Mouse (Mus musculus): ENCODE data around the gene Csnk2b. TPM values are rescaled to one million over a fixed set of nuclear protein-coding genes. Genes with fewer than 3 reads are reported as not detected.
A peak's percentile ranks its signal among the peaks of the same experiment; 100 is the strongest.

The Csnk2b gene
- total RNA-seq, 2 experiments from 2014 or later = 179 to 181 TPM

DNA sequence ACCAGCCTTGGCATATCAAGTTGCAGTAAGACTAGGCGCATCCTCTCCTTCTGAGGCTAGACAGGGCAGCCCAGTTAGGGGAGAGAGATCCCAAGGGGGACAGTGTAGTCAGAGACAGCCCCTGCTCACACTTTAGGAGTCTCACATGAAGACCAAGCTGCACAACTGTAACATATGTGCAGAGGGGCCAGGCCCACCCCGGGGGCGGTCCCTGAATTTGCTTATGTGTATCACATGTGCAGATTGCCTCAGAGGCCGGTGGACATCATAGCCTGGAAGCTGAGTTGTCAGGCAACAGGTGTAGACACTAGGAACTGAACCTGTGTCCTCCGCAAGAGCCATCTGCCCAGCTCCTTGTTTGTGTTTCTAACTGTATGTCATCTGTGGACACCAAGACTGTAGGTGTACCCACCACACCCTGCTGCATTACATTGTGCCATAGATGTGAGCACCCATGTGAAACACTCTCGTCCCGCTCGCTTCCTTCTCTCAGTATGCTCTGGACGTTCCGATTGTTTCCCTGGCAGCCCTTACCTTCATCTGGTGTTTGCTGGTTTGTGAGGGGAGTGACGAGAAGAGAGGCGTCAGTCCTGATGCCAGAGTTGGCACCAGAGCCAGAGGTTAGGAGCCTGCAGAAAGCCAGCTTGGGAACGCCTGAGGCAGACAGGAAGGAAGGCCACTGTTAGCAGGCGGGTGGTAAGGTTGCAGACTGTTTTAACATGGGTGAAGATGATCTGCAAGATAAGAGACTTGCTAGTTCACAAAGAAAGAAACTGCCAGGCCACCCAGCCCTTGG lies 29.3 kb downstream of the Csnk2b start:
- DNase-seq (ENCODE audit: extremely low spot score in 1 of 2, low spot score in 1 of 2) = no peak

DNA sequence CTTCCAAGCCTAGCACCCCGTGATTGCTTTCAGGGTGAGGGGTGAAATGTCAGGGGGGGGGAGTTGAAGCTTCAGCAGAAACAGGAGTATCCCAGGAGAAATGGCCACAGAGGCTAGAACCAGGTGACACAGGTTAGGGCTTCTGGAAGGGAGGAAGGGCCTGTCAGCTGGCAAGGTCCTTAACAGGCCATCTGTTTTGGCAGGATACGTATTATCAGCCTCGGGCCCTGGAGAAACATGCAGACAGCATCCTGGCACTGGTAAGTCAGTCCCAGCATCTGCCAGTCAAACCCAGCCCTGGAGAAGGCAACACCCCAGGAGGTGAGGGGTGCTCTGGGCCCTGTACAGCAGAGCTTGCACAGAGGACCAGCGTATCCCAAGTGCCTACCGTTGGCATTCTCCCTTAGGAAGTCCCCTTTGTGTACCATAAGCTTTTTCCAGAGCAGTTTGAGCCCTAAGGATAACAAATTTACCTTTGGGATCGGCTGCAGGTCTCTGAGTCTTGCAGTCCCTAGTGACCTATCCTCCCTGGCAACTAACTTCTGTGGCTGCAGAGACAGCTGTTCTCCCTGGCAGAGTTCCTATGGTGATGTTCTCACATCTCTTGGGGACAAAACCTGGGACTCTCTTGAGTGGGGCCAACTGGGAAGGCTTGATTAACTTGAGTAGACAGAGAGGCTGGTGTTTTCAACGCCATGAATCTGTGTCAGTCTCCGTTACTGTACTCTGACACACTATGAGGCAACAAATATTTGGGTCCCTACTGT lies 31.5 kb downstream of the Csnk2b start:
- DNase-seq (ENCODE audit: extremely low spot score in 1 of 2, low spot score in 1 of 2) = no peak

DNA sequence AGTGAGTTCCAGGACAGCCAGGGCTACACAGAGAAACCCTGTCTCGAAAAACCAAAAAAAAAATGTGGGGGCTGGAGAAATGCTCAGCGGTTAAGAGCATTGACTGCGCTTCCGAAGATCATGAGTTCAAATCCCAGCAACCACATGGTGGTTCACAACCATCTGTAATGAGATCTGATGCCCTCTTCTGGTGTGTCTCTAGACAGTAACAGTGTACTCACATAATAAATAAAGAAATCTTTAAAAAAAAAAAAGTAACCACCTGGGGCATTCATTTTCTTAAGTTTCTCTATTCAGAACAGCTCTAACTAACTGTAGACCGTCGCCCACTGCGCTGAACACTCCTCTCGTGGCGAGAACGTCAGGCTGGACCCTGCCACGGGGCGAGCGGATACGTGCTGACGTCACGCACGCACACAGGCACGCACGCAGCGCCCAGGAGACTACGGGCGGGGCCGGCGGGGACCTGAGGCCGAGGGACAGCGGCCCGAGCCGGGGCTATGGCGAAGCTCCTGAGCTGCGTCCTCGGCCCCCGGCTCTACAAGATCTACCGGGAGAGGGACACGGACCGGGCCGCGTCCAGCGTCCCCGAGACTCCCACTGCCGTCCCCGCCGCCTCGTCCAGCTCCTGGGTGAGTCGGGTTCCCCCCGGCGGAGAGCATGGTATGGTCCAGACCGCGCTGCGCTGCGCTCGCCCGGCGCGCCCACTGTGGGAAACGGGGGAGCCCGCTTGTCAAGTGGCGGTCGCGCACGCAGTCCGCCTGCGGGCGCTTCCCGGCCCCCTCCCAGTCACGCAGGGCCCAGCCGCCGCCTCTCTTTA lies 32.8 kb downstream of the Csnk2b start, which contains the start of gene Abhd16a:
Abhd16a (plus strand) TSS at position 439 of the 820 bp plus-strand sequence.
- peak; percentile 86 to 94 for DNase-seq (ENCODE audit: extremely low spot score in 1 of 2, low spot score in 1 of 2)

DNA sequence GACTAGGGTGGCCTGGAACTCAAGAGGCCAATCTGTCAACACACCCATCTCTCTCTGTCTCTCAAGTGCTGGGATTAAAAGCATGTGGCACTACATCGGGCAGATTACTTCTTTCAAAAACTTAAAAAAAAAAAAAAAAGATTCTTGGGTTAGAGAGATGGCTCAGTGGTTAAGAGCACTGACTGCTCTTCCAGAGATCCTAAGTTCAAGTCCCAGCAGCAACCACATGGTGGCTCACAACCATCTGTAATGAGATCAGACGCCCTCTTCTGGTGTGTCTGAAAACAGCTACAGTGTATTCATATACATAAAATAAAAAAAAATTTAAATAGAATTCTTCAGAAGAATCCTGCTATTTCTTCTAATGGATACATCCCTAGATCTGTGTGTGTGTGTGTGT lies 33.7 kb downstream of the Csnk2b start:
- no peak for DNase-seq (ENCODE audit: extremely low spot score in 1 of 2, low spot score in 1 of 2)

DNA sequence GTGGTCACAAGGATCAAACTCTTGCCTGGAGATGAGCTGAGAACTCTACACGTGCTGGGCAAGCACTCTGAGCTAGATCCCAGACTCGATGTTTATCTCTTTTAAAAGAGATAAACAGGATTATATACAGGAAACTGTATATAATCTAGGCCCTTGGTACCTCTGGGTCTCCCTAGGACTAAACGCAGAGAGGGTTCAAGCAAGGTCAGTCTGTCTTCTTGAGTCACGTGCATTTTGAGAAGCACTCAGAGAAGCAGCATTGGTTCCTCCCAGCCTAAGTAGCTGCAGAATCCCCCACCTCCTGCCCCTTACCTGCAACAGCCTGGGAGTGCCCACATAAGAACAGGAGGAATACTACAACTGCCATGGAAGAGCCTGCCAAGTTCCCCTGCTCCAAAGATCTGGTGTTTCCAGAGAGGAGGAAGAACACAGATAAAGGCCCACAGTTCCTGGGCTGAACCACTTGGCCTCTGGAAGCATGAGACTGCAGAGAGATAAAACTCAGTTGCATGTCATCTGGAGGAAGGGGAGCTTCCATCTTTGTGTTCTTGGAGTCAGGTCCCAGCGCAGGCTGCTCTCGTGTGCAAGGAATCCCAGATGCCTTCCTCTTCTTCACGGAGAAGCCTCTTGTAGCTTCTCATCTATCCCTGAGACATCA lies 36.5 kb downstream of the Csnk2b start, which contains the start of gene Ly6g6f:
Ly6g6f (minus strand) TSS at position 403 of the 658 bp plus-strand sequence.
- DNase-seq (ENCODE audit: extremely low spot score in 1 of 2, low spot score in 1 of 2) = no peak

DNA sequence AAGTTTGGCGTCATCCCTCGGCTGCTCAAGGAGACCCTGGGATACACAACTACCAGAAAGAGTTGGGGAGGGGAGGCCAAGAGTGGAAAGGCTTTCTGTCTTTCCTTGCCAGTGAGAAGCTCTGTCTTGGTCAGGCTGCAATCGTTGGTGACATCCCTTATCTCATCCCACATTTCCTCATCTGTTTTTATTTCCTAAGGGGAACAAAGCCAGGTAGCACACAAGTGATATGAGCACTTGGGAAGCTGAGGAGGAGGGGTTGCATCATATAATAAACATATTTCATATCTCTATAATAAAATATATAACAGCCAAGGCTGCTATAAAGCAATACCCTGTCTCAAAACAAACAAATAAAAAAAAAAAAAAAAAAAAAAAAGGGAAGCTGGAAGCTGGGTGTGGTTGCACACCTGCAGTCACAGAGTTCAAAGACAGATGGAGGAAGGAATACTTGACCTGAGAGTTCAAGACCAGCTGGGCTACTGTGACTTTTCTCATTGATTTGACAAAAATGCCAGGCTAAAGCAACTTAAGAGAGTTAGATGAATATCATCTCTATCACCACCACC lies 37.8 kb downstream of the Csnk2b start:
- DNase-seq (ENCODE audit: extremely low spot score in 1 of 2, low spot score in 1 of 2) = no peak

DNA sequence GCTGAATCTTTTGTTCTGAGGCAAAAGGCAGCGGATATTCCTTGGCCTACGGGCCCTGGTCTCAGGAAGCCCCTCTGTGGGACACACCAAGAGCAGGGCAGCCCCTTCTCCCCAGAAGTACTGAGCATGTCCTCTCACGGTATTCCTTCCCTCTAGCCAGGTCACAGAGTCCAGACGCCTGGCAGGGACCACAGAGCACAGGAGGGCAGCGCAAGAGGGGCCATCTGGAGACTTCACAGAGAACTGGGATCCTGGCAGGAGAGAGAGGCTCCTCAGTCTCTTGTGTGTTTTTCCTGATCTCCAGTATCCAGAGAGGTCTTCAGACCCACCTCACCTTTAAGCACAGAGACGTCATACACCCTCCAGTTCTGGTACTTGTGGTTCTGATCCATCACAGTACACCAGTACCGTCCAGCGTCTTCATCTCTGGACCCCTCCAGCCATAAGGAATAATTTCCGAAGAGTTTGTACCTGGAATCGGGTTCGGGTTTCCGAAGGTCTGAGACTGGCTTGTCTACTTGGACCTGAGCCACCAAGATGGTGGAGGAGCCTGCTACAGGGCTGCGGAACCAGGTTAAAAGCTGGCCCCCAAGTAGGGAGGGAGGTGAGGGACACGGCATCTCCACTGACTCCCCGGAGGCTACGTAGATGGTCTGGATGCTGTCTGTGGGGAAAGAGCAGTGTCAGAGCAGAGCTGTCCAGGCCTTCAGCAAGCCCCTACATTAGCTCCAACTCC lies 38.8 kb downstream of the Csnk2b start:
- DNase-seq (ENCODE audit: extremely low spot score in 1 of 2, low spot score in 1 of 2) = no peak

DNA sequence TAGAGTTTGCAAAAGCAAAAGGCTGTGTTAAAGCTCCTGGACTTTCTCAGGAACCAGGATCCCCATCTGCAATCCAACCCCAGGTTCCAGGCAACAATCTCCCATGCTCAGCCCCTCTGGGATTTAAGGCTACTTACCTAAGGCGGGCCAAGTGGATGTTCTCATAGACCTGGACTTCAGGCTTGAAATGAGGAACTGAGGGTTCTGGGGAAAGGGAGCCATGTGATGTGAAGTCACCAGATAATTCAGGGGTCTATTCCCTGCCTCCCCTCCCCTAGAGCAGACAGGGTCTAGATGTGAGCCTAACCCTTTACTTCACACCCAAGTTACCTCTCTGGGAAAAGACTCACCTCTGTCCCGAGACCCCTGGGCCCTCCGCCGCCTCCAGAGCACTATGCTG lies 41.1 kb downstream of the Csnk2b start:
- DNase-seq (ENCODE audit: extremely low spot score in 1 of 2, low spot score in 1 of 2) = no peak

DNA sequence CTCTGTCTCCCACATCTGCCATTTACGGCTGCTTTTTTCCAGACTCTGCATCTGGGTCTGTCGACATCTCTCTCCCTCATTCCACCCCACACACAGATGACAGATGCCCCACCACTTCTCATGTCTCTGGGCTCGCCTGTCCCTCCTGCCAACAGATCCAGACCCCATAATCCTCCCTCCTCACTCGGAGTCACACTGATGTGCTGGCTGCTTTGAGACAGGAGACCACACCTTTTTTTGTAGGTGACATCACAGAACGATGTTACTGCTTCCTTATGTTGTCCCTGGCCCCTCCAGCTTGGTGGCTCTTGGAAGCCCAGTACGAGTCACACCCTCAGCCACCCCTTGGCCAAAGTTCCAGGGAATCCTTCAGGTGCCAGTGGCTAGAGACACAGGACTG lies 41.6 kb downstream of the Csnk2b start:
- no peak for DNase-seq (ENCODE audit: extremely low spot score in 1 of 2, low spot score in 1 of 2)

DNA sequence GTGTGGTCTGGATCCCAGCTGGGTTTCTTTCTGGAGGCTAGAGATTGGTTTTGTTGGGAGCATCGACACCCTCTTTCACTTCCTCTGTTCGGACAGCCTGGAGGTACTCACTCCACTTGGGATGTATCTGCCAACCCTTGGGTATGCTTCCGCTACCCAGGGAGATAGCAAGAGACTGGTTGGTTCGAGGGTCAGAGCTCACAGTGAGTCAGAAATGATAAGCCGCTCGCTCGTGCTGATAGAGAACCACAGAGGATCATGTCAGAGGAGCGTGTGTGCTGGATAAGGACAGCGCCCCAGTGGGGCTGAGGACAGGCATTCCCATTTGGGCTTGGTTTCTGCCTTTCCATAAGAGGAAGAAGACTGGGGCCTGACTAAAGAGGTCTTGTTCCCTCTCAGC lies 42.1 kb downstream of the Csnk2b start:
- DNase-seq (ENCODE audit: extremely low spot score in 1 of 2, low spot score in 1 of 2) = no peak

DNA sequence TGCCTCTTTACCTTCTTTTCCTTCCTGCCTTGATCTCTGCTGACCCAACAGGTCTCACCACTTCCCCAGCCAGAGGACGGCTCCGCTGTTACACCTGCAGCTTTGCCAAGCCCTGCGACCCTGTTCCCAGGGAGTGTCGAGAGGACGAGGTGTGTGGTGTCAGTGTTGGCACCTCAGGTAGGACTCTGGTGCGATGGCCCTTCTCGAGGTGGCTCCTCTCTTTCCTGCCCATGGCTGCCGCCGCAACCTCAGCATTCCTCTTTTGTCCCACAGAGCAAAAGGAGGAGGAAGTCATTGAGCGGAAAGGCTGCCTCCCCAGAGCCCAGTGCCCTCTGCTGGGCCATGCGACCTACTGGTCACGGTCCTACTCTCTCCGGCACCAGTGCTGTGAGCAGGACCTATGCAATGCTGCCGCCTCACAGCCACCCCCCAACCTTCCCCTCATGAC lies 44.0 kb downstream of the Csnk2b start, which contains the start of gene Ly6g6d:
Ly6g6d (minus strand) TSS at position 280 of the 448 bp plus-strand sequence.
- no peak for DNase-seq (ENCODE audit: extremely low spot score in 1 of 2, low spot score in 1 of 2)

DNA sequence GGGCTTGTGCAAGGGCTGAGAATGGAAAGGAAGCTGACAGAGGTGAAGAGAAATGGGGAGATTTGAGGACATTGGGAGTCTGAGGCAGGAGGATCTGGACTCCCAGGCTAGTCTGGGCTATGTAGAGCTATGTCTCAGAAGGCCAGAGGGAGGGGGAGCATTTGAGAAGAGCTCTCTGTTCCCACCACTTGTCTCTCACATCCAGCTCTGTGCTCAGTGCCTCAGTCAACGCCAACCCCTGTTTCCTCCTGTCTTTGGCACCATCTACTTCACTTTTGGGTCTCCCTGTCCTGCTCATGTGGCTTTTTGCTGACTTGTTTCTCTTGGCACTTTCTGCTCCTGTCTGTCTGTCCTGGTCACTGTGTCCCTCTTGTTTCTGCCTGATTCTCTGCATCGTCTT lies 44.6 kb downstream of the Csnk2b start:
- no peak for DNase-seq (ENCODE audit: extremely low spot score in 1 of 2, low spot score in 1 of 2)

DNA sequence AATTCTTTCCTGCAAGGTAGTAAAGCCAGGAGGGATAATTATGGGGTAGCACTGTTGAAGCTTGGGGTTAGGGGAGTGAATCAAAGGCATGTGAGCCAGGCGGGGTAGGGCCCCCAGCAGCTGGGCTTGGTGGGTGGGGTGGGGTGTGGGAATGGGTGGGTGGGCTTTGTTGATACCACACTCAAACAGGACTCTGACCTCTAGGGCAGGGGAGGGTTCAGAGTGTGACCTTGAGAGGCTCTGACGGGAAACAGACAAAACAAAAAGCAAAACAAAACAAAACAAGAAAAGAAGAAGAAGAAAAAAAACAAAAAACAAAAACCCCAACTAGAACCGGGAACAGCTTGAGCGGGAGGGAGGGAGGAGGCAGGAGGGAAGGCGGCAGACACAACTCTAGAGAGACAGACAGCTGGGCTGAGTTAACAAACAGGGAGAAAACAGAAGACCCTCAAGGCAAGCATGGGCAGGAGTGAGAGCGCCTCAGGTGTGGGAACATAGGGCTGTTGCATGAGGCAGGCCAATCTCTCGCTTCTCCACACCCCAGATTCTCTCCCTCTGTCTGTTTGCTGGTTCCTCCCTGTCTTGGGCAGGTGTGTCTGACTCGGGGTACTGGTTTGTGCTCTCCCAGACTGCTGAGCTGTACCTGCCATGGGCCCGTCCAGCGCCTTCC lies 45.2 kb downstream of the Csnk2b start, which contains the start of gene Ly6g6e:
Ly6g6e (plus strand) TSS at position 396 of the 670 bp plus-strand sequence.
- no peak for DNase-seq (ENCODE audit: extremely low spot score in 1 of 2, low spot score in 1 of 2)

DNA sequence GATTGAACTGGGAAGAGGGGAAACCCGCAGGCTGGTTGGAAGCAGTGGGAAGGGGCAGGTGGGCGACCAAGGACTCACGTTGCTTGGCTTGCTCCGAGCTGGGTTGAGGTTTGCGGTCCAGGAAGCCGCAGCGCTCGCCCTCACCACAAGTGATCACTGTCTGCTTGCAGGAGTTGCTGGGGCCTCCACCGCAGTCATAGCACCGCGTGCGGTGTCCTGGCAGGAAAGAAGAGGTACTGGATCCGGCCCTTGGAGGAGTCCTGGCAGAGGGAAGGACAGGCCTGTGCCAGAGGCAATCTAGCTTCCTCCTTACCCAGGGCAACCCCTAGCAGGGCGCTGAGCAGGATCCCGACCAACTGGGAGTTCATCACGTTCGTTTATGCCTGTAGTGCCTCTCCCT lies 47.8 kb downstream of the Csnk2b start:
- DNase-seq (ENCODE audit: extremely low spot score in 1 of 2, low spot score in 1 of 2) = no peak

DNA sequence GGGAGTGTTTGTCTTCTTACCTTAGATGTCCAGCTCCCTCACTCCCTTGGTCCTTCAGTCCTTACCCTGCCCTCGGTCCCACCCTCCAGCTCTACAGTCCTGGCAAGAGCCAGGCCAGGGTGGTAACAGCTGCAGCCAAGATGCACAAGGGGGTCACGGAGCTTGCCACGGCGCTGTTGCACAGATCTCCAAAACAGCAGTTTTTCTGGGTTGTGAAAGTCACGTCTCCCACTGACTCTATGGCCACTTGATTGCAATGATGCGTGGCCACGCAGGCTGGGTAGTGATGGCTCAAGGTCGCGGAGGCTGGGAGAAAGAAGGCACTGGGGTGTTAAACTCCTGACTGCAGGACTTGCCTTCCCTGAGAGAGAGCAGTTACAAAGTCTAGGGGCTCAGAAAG lies 50.4 kb downstream of the Csnk2b start:
- no peak for DNase-seq (ENCODE audit: extremely low spot score in 1 of 2, low spot score in 1 of 2)

DNA sequence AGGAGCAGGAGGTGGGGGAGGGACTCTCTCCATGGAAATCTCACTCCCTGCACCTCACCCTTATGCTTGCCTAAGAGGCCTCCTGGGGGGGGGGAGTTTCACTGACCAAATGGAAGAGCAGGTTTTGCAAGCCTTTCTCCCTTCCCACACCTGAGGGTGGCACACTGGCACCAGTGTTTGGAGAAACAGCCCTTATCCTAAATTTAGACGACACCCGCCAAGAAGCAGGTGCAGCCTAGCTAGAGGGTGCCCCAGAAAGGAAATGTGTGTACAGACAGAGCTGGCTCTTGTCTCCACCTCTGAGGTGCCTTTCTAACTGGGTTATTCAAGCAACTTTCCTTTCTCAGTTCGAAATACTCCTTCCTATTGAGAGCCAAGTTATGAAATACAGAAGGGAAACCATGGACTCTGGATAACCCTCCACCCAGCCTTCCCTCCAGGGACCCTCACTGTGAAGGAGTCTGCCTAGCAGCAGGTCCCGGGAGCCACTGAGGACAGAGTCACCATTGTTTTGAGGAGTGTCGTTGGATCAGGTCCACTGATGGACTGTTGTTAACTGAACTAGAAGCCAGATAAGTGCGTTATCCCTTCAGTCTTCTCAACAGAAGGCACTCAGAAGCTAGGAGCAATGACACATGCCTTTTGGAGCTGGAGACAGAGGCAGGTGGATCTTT lies 51.2 kb downstream of the Csnk2b start:
- no peak for DNase-seq (ENCODE audit: extremely low spot score in 1 of 2, low spot score in 1 of 2)

DNA sequence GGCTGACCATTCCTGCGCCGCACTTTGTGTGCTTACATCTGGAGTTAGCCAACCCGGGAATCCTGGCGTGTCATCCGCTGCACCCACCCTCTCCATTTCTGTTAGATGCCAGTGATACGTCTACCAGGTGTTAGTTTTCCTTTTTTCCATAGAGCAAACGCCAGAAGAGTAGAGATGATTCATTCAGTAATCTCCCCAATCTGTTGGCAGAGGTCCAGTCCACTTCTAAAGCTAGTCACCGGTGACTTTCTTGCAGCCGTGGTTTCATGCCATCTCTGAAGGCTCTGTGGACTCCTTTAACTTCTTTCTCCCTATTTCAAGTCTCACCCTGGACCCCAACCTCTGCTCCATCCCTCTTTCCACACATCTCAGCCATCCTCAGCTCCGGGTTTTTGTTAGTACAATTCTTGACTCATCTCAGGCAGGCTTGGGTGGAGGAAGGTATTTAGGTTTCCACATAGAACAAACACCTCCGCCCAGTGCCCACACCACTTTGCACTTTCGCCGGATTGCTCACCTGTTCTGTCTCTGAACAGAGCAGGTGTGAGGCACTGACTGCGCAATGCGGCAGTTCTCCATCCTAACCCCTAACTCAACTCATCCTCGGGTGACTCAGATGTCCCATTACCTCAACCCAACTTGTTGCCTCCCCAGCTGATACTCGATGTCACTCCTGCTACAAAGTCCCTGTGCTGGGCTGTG lies 53.5 kb downstream of the Csnk2b start:
- DNase-seq (ENCODE audit: extremely low spot score in 1 of 2, low spot score in 1 of 2) = no peak

Measured in layer of hippocampus, postnatal 25 days (tissue).